Mouse (Mus musculus) adrenal gland, adult 2 months (tissue): Measurements from ENCODE around the gene Renbp. TPM values are rescaled to one million over a fixed set of nuclear protein-coding genes. Genes with fewer than 3 reads are reported as not detected.

Experiments
- DNase-seq: peaks from one replicate; pipeline ENCODE4 v3.0.0; 2021
- long read RNA-seq: library from polyadenylated mRNA; stranded (forward); transcript quantifications from one replicate; pipeline ENCODE4 v2.0.0, GENCODE M21; 2021
- polyA plus RNA-seq: library from polyadenylated mRNA; depleted of rRNA; stranded (reverse); fragments of >200 nt; gene quantifications from 2 replicates; pipeline ENCODE4 v1.2.3, GENCODE M21; 2012; rRNA removed
- total RNA-seq, 2 experiments: library from RNA; stranded (reverse); gene quantifications; 2 replicates each; pipeline ENCODE4 v1.2.3; 2021

Gene Renbp
- 10 to 100 TPM; 20.2 to 29.6 TPM for total RNA-seq
- 3.1 and 4.3 TPM in 2 replicates for polyA plus RNA-seq
- long read RNA-seq, transcript Renbp-202 (11 exons, 1,418 nt), result major isoform, 12 of 15 reads
- long read RNA-seq, partial matches to known transcripts, result 1 of 15 reads
- long read RNA-seq, other reads (novel, unspliced or antisense), result 1 of 15 reads

DNA sequence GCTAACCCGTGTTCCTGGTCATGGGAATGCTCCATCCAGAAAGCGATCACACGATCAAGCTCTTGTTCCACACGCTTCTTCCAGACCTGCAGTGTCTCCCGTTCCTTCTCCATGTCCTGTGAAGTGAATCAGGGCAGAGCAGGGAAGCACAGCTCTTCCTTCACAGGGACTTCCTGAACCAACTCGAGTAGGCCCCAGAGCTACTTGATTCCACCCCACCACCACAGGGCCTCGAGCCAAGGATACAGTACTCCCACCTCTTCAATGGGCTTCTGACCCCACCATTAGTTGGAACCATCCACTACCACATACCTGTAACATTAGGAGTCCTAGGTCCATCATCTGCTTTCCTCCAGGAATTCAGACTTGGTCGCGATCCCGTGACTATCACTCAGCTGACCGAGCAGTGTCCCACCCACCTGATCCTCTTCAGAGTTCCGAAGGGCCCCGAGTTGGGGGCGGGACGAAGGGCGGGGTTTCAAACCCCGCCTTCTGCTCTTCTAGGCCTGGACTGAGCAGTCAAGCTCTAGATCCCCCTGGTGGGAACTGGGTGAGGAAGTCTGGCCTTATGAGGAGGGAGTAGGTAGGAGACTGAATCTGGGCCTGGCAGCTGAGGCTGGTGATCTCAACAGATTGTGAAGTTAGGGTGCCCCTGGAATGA is at the start of gene Renbp:
Gene Renbp, minus strand, starts transcription at position 449 of the 661 bp plus-strand sequence.
- DNase-seq, result peak; percentile 71

DNA sequence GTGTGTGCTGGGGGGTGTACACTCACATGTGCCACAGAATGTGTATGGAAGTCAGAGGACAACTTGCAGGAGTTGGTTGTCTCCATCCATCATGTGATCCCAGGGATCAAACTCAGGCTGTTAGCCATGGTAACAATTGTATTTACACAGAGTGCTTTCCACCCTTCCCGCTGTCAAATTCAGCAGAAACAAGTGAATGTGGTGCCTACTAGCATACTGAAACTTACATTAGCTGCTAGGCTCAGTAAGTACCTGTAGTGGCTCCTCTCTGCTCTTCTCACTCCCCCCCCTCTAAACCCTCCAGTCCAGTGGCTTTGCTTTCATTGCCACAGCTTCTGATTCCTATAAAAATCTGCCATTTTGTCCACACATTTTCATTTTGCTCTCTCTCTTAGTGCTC is 47.1 kb upstream of the Renbp start:
- DNase-seq, result no peak

DNA sequence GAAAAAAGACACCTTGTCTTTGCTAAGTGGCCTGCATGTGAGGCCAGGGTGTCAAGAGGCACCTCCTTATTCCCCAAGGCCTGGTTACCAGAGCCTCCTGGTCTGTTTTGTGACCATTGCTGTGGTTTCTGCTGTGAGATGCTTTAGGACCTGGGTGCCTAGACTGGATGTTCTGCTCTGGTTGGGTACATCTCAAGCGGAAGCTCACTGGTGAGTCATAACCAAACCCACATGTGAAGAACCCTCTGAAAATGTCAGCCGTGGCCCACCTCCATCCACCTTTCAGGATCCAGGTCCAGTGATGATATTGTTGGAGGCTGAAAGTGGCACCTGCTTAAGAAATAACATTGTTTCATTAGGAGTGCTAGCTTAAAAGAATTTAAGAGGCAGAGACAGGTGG is 45.6 kb upstream of the Renbp start:
- DNase-seq, result no peak

DNA sequence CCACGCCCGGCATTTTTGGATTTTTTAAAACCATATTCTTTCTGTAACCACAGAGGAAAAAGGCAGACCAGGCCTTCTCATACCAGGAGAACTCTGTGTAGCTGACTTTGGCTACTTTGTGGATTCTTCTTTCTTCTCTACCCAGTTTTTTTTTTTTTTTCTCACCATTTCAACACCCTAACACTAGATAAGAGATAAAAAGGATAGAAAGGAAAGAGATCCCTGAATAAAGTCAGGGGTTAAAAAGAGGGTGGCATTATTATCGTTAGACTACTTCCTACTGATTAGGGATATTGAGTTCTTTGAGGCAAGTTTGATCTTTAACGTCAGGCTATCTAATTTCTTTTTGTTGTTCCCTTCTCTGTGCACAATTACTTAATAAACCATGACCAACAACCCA is 42.1 kb upstream of the Renbp start:
- no peak for DNase-seq

DNA sequence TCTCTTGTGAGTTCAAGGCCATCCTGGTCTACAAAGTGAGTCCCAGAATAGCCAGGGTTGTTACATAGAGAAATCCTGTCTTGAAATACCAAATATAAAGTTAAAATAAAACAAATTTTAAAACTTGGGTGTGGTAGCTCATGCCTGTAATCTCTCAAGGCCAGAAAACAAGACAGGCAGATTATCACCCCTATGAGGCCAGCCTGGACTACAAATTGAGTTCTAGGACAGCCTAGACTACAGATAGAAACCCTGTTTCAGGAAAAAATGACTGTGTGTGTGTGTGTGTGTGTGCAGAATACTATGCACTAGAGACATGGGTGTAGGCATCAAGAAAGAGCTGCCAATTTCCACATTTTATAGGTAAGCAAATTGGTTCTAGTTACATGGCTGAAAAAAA is 40.1 kb upstream of the Renbp start:
- no peak for DNase-seq

DNA sequence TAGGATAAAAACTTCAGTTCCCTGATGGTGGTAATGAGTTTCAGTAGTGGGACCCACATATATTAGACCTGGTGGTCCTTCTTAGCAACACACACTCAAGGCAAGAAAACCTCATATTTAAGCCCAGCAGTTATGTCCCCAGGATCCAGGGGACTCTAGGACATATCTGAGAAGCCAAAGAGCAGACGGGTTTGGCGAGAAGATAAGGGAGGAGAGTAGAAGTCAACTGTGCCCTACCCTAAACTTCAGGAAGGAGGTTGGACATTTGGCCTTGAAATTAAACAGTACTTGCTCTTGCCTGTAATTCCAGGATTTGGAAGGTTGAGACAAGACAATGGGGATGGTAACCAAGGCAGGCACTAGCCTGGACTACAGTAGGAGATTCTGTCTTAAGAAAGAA is 39.1 kb upstream of the Renbp start:
- DNase-seq, result no peak

DNA sequence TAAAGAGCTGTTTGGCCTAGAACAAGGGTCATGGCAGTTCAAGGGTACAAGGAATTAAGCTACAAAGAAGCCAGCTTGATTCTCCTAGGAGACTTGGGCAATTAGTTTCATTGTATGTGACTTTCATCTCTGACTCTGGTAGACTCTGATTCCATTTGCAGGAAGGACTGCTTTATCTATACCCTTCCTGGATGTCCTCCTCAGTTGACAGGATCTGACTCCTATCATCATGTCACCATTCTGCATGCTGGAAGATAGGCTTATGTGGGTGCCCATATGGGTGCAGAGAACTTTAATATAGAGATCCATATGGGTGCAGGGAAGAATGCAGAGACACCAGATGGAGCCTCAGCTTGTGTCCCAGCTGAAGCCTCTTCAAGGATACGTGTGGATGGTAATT is 38.5 kb upstream of the Renbp start:
- DNase-seq, result no peak

DNA sequence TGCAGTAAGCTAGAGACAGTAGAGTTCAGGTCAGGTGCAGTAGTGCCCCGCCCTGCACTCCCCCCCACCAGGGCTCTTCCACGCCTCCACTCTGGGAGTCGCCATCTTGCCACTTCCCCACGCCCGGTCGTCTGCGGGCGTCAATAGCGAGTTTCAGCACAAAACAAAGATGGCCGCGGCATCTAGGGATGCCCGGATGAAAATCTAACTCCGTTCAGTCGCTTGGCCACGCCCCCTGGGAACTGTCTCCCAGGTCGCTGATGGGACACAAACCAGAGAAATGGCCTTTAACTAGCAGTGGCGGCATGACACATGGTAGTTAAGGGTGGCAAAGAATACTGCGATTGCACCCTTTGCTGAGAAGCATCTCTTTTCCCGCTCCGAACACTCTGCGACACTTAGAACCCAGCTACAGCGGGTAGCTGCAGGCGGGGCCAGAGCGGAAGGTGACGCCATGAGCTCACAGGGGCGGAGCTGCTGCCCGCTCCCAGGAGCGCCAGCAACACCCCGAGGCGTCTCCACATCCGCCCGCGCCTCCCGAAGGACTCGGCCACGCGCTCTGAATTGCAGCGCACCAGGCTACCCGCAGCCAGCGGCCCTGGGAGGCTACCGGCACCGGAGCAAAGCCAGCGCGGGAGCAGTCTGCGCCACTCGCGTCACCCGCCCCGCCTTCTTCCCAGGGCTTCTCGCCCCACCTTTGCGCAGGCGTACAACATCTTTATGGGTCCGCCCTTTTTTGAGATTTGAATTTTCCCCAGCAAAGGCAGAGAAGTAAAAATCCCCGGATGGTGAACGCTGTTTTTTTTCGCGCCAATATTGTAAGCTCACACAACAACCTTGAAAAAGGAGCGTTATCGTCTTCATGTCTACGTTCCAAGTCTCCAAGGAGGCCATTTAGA is 36.8 kb upstream of the Renbp start:
- DNase-seq, result peak; percentile 91

DNA sequence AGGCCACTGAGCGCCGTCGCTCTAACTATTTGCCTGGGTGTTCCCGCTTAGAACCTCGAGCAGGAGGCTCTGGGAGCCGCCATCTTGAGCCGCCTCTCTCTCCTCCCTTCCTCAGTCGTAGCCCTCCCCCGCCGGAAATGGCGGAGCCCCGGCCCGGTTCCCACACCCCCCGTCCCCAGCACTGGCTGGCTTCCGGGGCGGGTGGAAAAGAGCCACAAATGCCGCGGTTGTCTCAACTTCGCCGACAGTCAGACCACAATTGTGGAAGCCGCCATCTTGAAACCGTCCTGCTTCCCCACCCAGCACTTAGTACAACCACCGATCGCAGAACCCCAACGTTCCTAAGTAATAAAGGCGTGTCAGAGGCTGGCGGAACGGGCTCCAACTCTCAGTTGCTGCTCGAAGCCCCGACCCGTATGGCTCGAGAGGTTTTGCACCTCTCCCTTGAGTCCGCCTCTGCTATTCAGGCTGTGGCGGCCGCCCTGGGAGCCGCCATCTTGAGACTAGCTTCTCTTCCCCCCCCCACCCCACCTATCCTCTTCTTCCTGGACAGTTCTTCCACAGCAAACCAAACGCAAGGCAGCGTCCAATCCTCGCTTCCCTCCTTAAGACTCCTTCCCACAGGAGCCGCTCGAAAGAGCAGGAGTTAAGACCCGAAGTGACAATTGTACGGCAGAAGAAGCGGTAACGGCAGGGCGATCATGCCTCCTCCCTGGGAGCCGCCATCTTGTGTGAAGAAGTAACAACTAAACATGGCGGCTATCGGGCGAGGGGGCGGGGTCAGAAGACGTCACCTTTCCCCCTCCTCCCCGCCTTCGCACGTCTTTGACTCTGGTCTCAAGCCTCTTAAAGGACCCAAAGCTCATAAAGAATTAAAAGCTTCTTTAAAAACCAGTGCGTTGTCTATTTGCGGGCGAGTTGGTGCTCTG is 35.9 kb upstream of the Renbp start, which contains the start of gene Hcfc1:
Gene Hcfc1, minus strand, starts transcription at position 110 of the 929 bp plus-strand sequence.
- peak; percentile 93 for DNase-seq

DNA sequence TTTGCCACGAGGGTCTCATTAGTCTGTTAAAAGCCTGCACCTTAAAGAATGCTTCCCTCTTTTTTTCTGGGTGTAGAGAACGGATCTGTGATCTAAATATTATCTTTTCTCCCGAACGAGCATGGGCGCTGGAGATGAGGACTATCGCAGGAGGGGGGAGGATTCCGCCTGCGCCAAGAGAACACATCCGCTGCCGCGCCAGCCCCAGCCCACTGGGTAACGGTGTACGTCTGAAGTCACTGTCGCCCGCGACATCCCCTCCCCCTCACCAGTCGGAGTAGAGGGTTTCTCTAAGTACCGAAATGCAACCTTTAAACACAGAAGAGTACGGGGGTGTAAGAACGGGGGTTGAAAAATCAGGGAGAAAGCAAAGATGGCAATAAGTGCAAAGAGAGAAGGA is 34.7 kb upstream of the Renbp start:
- DNase-seq, result peak; percentile 64

DNA sequence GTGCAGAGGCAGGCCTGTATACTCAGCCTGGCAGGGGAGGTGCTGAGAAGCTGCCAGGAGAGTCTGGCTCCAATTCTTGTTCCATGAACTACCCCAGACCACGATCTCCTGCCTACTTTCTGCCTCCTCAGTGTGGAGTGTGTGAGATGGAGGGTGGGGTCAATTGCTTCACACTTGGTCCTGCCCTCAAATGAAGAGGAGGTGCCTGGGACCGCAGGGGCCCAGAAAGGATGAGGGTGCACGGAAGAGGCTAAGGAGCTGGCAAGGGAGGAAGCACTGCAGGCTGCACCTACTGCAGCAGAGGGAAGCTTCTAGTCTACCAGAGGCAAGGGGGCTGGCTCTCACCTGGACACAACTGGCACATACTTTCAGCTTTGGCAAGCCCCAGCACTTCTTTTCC is 33.7 kb upstream of the Renbp start:
- peak; percentile 25 for DNase-seq

DNA sequence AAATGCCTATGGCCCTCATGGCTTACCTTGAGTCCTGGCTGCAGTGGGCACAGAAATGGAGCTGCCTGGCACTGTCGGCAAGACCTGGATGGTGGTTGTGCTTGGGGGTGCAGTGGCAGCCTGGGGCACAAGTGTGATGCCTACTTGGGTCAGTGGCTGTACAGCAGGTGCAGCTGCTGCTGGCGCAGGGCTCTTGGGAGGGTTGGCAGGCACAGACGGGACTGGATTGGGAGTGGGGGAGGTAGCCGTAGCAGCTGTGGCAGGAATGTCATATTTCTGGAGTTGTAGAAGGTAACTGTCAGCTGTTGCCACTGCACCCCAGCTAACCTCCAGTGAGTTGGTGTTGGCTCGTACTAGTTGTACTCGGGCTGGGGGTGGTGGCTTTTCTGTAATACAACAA is 24.3 kb upstream of the Renbp start:
- DNase-seq, result no peak

DNA sequence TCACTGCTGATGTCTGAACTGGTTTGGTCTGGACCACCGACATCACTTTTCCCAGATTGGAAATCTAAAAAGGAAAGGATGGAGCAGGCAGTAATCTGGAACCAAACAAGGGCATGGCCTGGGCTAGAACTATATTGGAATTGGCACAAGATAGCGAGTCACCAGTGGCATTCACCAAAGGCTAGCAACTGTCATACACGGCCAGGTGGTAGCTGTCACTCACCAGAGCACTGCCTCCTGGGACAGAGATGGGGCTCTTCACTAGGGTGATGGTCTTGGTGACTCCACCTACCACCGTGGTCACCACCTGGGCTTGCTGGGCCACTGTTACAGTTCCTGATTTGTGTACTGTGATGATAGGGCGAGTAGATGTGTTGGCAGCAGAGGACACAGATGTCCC is 22.0 kb upstream of the Renbp start:
- DNase-seq, result no peak

DNA sequence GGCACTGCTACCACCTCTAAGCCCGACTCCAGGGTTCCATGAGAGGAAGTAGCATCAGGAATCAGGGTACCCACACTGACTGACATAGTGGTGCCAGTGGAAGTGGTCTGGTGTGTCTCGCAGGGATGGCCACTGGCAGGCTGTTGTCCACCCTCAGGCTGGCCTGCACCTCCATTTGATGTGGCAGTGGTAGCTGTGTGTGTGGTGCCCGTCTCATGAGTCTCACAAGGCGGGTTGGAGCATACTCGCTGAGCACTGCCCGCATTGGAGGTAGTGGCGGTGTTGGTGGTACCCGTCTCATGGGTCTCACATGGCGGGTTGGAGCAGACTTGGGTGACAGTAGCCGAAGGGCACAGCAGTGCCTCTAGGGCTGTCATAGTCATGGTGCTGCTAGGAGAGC is 18.7 kb upstream of the Renbp start:
- no peak for DNase-seq

DNA sequence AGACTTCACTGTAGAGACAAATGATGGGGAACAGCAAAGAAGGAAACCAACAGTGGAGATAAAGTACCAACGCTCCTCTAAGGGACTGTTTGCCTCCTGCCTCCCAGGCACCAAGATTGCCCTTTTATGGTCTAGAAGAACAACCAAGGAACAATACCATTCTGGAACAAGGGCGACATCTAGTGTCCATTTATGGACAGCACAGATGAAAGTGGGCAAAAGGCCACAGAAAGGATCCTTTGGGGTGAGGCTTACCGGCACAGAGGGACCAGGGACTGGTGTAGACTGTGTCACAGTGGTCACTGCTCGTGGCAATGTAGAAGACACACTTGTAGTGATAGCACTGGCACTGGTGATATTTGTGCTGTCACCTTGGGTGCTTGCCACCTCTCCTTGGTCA is 18.0 kb upstream of the Renbp start:
- peak; percentile 41 for DNase-seq

DNA sequence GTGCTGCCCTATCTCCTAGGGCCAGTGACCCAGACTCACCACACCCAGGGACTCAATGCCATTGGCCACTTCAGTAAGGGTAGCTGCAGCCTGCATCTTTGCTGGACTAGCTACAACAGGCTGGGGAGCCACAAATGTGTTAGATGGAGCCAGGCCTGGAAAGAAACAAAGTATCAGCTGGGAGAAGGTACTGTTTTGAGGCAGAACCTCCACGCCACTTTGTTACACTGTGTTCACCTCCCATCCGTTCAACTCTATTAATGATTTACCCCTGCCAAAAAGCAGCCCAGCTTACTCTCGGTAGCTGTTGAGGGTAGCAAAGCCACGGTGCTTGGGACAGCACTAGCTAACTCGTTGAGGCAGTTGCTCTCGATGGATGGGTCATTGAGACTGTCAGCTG is 16.2 kb upstream of the Renbp start:
- no peak for DNase-seq

DNA sequence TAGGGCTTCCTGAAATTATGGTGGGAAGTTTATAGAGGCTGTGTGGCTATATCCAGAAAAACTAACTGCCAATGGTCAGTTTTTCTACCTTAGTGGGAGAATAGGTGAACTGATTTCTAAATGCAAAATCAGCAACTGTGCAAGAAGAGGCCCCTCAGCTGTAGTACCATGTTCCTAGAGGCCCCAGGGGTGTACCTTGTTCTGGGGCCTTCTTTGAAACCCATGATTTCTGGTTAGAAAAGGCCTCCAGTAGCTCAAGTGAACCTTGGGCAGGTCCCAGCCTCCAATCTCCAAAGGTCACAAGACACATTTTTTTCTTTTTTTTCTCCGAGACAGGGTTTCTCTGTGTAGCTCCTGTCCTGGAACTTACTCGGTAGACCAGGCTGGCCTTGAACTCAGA is 11.6 kb upstream of the Renbp start:
- DNase-seq, result no peak

DNA sequence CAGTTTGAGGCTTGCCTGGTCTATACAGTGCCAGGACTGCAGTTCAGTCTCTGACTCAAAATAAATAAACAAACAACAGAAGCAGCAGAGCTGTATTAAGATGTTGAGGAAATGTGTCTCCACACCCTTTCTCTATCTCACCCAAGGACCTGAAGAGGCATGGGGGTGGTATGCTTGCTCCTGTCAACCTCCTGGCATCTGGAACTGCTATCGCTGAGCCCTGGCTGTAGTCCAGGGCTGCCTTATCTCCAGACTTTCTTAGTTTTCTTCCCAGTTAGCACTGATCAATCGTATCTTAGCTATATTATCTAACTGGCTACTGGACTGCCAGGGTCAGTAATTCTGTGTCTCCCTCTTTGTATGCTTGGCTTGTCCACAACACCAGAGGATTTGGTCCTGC is 11.2 kb upstream of the Renbp start:
- DNase-seq, result no peak

DNA sequence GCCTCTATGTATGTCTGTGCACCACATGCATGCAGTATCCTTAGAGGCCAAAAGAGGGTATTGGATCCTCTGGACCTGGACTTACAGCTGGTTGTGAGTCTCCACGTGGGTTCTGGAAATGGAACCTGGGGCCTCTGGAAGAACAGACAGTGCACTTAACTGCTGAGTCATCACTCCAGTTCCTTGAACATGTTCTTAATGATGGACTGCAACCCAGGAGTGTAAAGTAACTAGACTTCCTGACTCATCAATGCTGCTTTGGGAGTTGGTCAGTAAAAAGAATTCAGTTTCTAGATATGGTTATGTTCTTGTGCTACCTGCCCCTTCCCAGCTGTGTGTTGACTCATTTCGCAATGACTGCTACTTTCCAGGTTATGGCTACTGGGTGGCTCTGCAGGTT is 1.2 kb upstream of the Renbp start:
- no peak for DNase-seq

DNA sequence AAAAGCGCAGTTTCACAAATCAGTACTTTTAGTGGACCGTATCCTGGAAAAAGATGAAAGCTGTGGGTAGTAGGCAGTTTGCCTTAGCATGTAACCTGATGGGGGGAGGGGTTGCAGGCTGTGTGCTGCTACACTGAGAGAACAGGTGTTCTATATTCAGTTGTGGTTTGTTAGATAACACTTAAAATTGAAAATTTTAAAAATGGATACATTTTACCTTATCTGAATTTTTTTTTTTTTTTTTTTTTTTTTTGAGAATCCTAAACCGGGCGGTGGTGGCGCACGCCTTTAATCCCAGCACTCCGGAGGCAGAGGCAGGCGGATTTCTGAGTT is 8.1 kb downstream of the Renbp start:
- DNase-seq, result no peak

DNA sequence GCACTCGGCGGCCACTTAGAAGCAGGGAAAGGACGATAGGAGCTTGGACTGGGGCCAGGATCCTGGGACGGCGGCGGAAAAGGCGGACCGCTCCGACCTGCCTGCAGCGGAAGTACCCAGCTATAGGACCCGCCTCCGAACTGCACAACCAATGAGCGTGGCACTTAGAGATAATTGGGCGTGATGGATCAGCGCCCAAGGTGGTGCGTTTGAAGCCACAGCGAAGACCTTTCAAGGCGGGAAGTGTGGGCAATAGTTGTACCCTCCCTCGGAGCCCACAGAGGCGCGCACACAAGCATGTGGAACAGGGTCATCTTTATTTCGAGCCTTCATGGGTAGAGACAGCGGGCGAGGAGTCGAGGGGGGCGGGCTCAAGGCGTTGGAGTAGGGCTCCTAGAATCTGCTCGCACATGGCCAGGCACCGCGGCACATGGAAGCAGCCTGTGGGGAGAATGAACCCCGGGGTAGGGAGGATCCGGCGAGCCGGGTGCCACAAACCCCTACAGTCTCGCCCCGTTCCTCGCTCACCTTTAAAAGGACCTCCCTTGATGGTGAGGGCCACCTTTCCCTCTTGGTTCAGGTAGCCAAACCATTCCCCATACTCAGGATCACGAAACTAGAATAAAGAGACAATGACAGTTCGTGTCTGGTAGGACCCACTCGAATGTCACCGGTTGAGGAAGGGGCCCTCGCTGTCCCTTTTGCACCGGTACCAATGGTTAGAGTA is 8.7 kb downstream of the Renbp start, which contains the start of the genes Arhgap4 and Naa10:
Gene Arhgap4, minus strand, starts transcription at position 48 of the 727 bp plus-strand sequence.
Gene Naa10, minus strand, starts transcription at position 122 of the 727 bp plus-strand sequence.
- peak; percentile 93 for DNase-seq
